14 mouse cellular contexts compared by ENCODE assay signal in the genomic region with DNA sequence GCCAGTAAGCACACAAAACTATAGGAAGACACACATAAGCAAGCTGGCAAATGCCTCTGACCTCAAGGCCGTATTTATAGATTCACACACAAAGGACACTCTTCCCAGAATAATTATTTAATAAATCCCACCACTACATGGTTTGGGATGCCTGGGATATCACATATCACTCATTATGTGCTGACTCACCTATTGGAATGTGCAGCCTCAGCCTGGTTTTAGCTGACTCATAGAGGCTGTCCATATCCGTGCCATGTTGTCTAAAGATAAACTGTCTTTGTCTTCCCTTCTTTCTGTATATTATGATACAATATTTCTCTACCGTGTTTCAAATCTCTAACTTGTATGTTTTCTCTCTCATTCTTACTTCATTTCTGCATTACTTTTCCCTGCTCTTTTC.
"Had no signal": no experiment of that assay in that cellular context is flagged by ENCODE, and none has a peak within 500 bp of the region (broad histone marks: within the 10 kb centered on the region; RNA-seq: fewer than 3 reads in every experiment).

No protein-coding gene starts in this region.

- H3K27me3 ChIP-seq: limb, embryonic 12.5 days; limb, embryonic 15.5 days; midbrain, embryonic 13.5 days; stomach, embryonic 15.5 days had no signal

- H3K4me3 ChIP-seq: limb, embryonic 12.5 days; limb, embryonic 15.5 days; midbrain, embryonic 10.5 days; midbrain, embryonic 13.5 days; stomach, embryonic 15.5 days had no signal

- DNase-seq: kidney, adult 2 months; kidney, postnatal 36 days; layer of hippocampus, postnatal 36 days; left cerebral cortex, postnatal 4 days; liver, postnatal 0 days; lung, embryonic 14.5 days; right cerebral cortex, postnatal 14 days; spleen, adult 18-20 months; thymus, postnatal 36 days had no signal

- H3K36me3 ChIP-seq: limb, embryonic 12.5 days; limb, embryonic 15.5 days; midbrain, embryonic 10.5 days; midbrain, embryonic 13.5 days; stomach, embryonic 15.5 days had no signal
